Comparison of ENCODE assay signal across 12 mouse cellular contexts in genomic region chr8:124270904-124271303, GRCm38 (mm10). TPM values are rescaled to one million over a fixed set of nuclear protein-coding genes. Genes with fewer than 3 reads are reported as not detected.
DNase-seq lines count a peak whose midpoint lies in the region; ATAC-seq and TF ChIP-seq lines count a peak whose summit lies in the region.
"Had no signal": no experiment of that assay in that cellular context is flagged by ENCODE, and none has a peak within 500 bp of the region (broad histone marks: within the 10 kb centered on the region; RNA-seq: fewer than 3 reads in every experiment).

No protein-coding gene starts in this region.

- no peak for TF ChIP-seq POLR2A in myocyte (IDR thresholded peaks at IDR 0.05; ENCODE audit: insufficient read length, low read depth)

- H3K4me1 ChIP-seq in liver, embryonic 11.5 days (replicated peaks; ENCODE audit: control insufficient read depth, insufficient read depth, low read length): peaks cover 28% of the 10 kb centered on the region

- no peaks in the 10 kb centered on the region for H3K27me3 ChIP-seq in liver, embryonic 11.5 days (replicated peaks; ENCODE audit: control insufficient read depth, insufficient read depth, low read length)
- H3K27me3 ChIP-seq in myocyte (ENCODE audit: control insufficient read depth, insufficient read depth, insufficient read length): no peaks in the 10 kb centered on the region
- H3K27me3 ChIP-seq: liver, embryonic 15.5 days had no signal

- H3K9me3 ChIP-seq in liver, embryonic 11.5 days (ENCODE audit: control insufficient read depth, low read length): no peaks in the 10 kb centered on the region
- H3K9me3 ChIP-seq: liver, embryonic 15.5 days had no signal

- H3K79me2 ChIP-seq in myocyte (ENCODE audit: control insufficient read depth, insufficient read depth): peaks cover 50% of the 10 kb centered on the region

- intact Hi-C loops in gastrocnemius, adult 2 months (cut with DNase I): loop anchor here (5.0 kb wide), 1 partner anchor 89 kb away; no protein-coding TSS in a partner anchor

- ATAC-seq in liver, embryonic 11.5 days (replicated peaks; ENCODE audit: low FRiP score): no peak

- H3K36me3 ChIP-seq in liver, embryonic 11.5 days (ENCODE audit: control insufficient read depth, insufficient read depth, low read length): peaks cover 3% of the 10 kb centered on the region; the same call in 1 of the 2 replicates
- no peaks in the 10 kb centered on the region for H3K36me3 ChIP-seq in myocyte (ENCODE audit: control insufficient read depth, insufficient read depth)

- H3ac ChIP-seq in myocyte (ENCODE audit: control insufficient read depth, insufficient read length): no peak overlapping the region

- TF ChIP-seq CTCF in gastrocnemius, adult 2 months (IDR thresholded peaks at IDR 0.05): no peak

- no peak overlapping the region for H3K4me3 ChIP-seq in gastrocnemius, adult 2 months
- H3K4me3 ChIP-seq in liver, embryonic 11.5 days (ENCODE audit: low read depth, low read length): no peak overlapping the region
- H3K4me3 ChIP-seq in myocyte: no peak overlapping the region
- H3K4me3 ChIP-seq: liver, embryonic 15.5 days had no signal

- no peak overlapping the region for H3K4me2 ChIP-seq in liver, embryonic 11.5 days
- peak overlapping the region; percentile 10 for H3K4me2 ChIP-seq in myocyte (ENCODE audit: low read depth)
- H3K4me2 ChIP-seq: liver, embryonic 15.5 days had no signal

- 60% methylated on average over 11 of the region's 11 CpGs for WGBS in liver, embryonic 11.5 days

- H3K9ac ChIP-seq in liver, embryonic 11.5 days (ENCODE audit: low read depth, low read length): no peak overlapping the region
- H3K9ac ChIP-seq: liver, embryonic 15.5 days had no signal

- peak overlapping the region; percentile 20; the same call in 1 of the 2 replicates for H3K27ac ChIP-seq in gastrocnemius, adult 2 months
- H3K27ac ChIP-seq in liver, embryonic 11.5 days (ENCODE audit: low read depth, low read length): peak overlapping the region; percentile 28; the same call in 1 of the 2 replicates
- H3K27ac ChIP-seq: liver, embryonic 15.5 days had no signal

- DNase-seq in gastrocnemius, adult 2 months: no peak
- DNase-seq in gastrocnemius, postnatal 4 days (ENCODE audit: low spot score in 2 of 2): no peak
- no peak for DNase-seq in liver, embryonic 11.5 days (ENCODE audit: low spot score)
- DNase-seq in liver: no peak
- peak; percentile 67 for DNase-seq in T-cell, adult 2 months (ENCODE audit: low spot score)
- DNase-seq in thymus, postnatal 4 days: no peak
- DNase-seq in thymus, postnatal 25 days: no peak
- DNase-seq: gastrocnemius, postnatal 36 days; right cerebral cortex, postnatal 25 days; thymus, adult 18-20 months had no signal

TF ChIP-seq in myocyte, 11 proteins besides CTCF, POLR2A, EP300 and RAD21:
- TF ChIP-seq SRF (IDR thresholded peaks at IDR 0.05; ENCODE audit: control insufficient read depth, insufficient read length, low read depth) (no peak), MYOD1 (IDR thresholded peaks at IDR 0.05; ENCODE audit: control insufficient read depth in 1 of 3, insufficient read length in 2 of 3, low read depth in 2 of 3) (peak in 2 of 3 experiments; percentile 52 to 69), MYOG (IDR thresholded peaks at IDR 0.05; ENCODE audit: control insufficient read depth in 1 of 3, insufficient read depth in 1 of 3, insufficient read length in 2 of 3, low read depth in 2 of 3) (peak; percentile 13 to 67 (median 35)), MAX (IDR thresholded peaks at IDR 0.05; ENCODE audit: low read depth) (no peak), USF1 (IDR thresholded peaks at IDR 0.05; ENCODE audit: low read depth) (no peak)

RNA-seq across cellular contexts. Expression of gene Galnt2, which starts 39.7 kb away (rescaled TPM):
- 10 to 100 TPM; 35.6 to 37.2 TPM for total RNA-seq in gastrocnemius, adult 2 months (2021)
- 10 to 100 TPM; 47.4 to 54.6 TPM for total RNA-seq in gastrocnemius, postnatal 4 days (2021)
- polyA plus RNA-seq in liver, embryonic 11.5 days (2014; fragmentation: Nextera tagmentation; extraction: Ambion mirVana): 46.6 and 48.6 TPM in 2 replicates
- polyA plus RNA-seq in myocyte (2012; fragmentation: generic; extraction: Trizol): 59.4 TPM
